Mouse (Mus musculus) left cerebral cortex, adult 2 months (tissue): ENCODE data around the gene Uckl1. TPM values are rescaled to one million over a fixed set of nuclear protein-coding genes. Genes with fewer than 3 reads are reported as not detected.

Experiments used
- DNase-seq, 2 experiments: peaks; one replicate each; pipeline ENCODE4 v3.0.0; 2021 to 2022; ENCODE audit warnings: low spot score in 2 of 2, mixed read lengths in 1 of 2; ENCODE audit errors: extremely low spot score in 1 of 2
- H3K27ac ChIP-seq: fragments of 200-600 bp; 2 replicates; pipeline ENCODE4 v1.8.1; 2022
- H3K4me3 ChIP-seq: fragments of 200-600 bp; 2 replicates; pipeline ENCODE4 v1.8.1; 2022
- CTCF ChIP-seq: fragments of 200-600 bp; IDR thresholded peaks from 2 replicates; pipeline ENCODE4 v1.8.1; 2022; ENCODE audit warnings: antibody characterized with exemption, mild to moderate bottlenecking, moderate library complexity
- intact Hi-C: fragments of 180-260 bp; cut with DNase I; formaldehyde crosslinking; loops from one replicate; pipeline ENCODE4 v1.15.1; 2025
- microRNA-seq, 2 experiments: library from miRNA; unstranded; fragments of <30 nt; microRNA quantifications; one replicate each; pipeline ENCODE4 v1.2.0; 2021
- total RNA-seq, 2 experiments: library from RNA; stranded (reverse); gene quantifications; 2 replicates each; pipeline ENCODE4 v1.2.3; 2021

Gene Uckl1
- total RNA-seq, 2 experiments from 2014 or later: 57.7 to 71.1 TPM

- no peak for TF ChIP-seq CTCF
- H3K4me3 ChIP-seq: no peak overlapping the region
These were observed 55.6 kb downstream of the Uckl1 start for GRCm38 (mm10) chr2:181529076-181529475.

GRCm38 (mm10) chr2:181525526-181525925 is 59.2 kb downstream of the Uckl1 start:
- no peak for DNase-seq
- intact Hi-C loops: no loop called here
- H3K4me3 ChIP-seq: no peak overlapping the region
- TF ChIP-seq CTCF: no peak
- no peak overlapping the region for H3K27ac ChIP-seq

More at GRCm38 (mm10) chr2:181529076-181529475, 55.6 kb downstream of the Uckl1 start:
- no peak overlapping the region for H3K27ac ChIP-seq
- intact Hi-C loops: no loop called here
- DNase-seq: no peak

GRCm38 (mm10) chr2:181522811-181523210 is 61.9 kb downstream of the Uckl1 start:
- peak in 1 of 2 experiments; percentile 14 for DNase-seq
- intact Hi-C loops: no loop called here
- peak; percentile 73 for TF ChIP-seq CTCF
- no peak overlapping the region for H3K27ac ChIP-seq
- no peak overlapping the region for H3K4me3 ChIP-seq

GRCm38 (mm10) chr2:181521491-181521890 is 63.2 kb downstream of the Uckl1 start:
- peak overlapping the region; percentile 90 for H3K4me3 ChIP-seq
- H3K27ac ChIP-seq: no peak overlapping the region
- intact Hi-C loops: loop anchor here (2.0 kb wide), 2 partner anchors 63 to 71 kb away; partner anchors contain the start of genes Zbtb46 and Zfp512b
- DNase-seq: no peak
- no peak for TF ChIP-seq CTCF

GRCm38 (mm10) chr2:181520936-181521227 is 63.8 kb downstream of the Uckl1 start:
- intact Hi-C loops: loop anchor here (1.0 to 2.0 kb wide), 3 partner anchors 60 to 72 kb away; partner anchors contain the start of genes Zbtb46 and Zfp512b
- Histone ChIP-seq H3K4me3 (peak overlapping the region; percentile 90), H3K27ac (peak overlapping the region; percentile 98)
- no peak for TF ChIP-seq CTCF
- DNase-seq: no peak

- no peak; the same call in 1 of the 2 replicates for TF ChIP-seq CTCF
- Histone ChIP-seq H3K27ac (peak within 1 kb of the TSS; percentile 98), H3K4me3 (peak within 1 kb of the TSS; percentile 90)
- DNase-seq: peak; percentile 96 to 97
- intact Hi-C loops: loop anchor here (1.0 to 2.0 kb wide), 3 partner anchors 61 to 72 kb away; partner anchors contain the start of genes Zbtb46 and Zfp512b
These were observed 64.4 kb downstream of the Uckl1 start, which contains the start of gene Dnajc5 for GRCm38 (mm10) chr2:181520118-181520935. TSS of gene Dnajc5 (plus strand) at chr2:181520485.

- DNase-seq: no peak
- no peak for TF ChIP-seq CTCF
- H3K27ac ChIP-seq: peak overlapping the region; percentile 98
- intact Hi-C loops: no loop called here
- H3K4me3 ChIP-seq: peak overlapping the region; percentile 90
These were observed 65.5 kb downstream of the Uckl1 start for GRCm38 (mm10) chr2:181519201-181519600.

Small RNAs within 50 kb of the gene (microRNA-seq; reads per million reads assigned to microRNA genes)
- 0 reads per million in 2 experiments for gene Mir7006

Other genes starting within 250 kb of the Uckl1 start
- 10 to 100 TPM; 80.3 to 80.5 TPM for gene Zgpat, start 220.0 kb downstream of the Uckl1 start, total RNA-seq
- 10 to 100 TPM; 45.2 to 51.2 TPM for gene Arfrp1, start 219.5 kb downstream of the Uckl1 start, total RNA-seq
- gene Lime1, start 204.8 kb downstream of the Uckl1 start, total RNA-seq: 10 to 100 TPM; 43.1 to 45.2 TPM
- gene Zbtb46, start 125.5 kb downstream of the Uckl1 start, total RNA-seq: 10 to 100 TPM; 12.0 to 13.7 TPM
- gene Abhd16b, start 91.7 kb downstream of the Uckl1 start, total RNA-seq: not detected
- 10 to 100 TPM; 73.2 to 76.3 TPM for gene Tpd52l2, start 87.8 kb downstream of the Uckl1 start, total RNA-seq
- 100 to 1,000 TPM; 288 to 300 TPM for gene Dnajc5, start 64.4 kb downstream of the Uckl1 start, total RNA-seq
- 10 to 100 TPM; 54.4 to 57.4 TPM for gene Prpf6, start 7.0 kb upstream of the Uckl1 start, total RNA-seq
- 10 to 100 TPM; 83.1 to 93.8 TPM for gene Zfp512b, start 7.9 kb upstream of the Uckl1 start, total RNA-seq
- gene Samd10, start 14.3 kb upstream of the Uckl1 start, total RNA-seq: 10 to 100 TPM; 21.5 to 22.0 TPM
- 1 to 10 TPM in 1 of 2 experiments, under 1 TPM in 1; 0.48 to 1.3 TPM for gene Gm29797, start 72.1 kb upstream of the Uckl1 start, total RNA-seq
- gene Sox18, start 86.7 kb upstream of the Uckl1 start, total RNA-seq: 10 to 100 TPM; 10.9 to 11.2 TPM
- 10 to 100 TPM; 65.7 to 78.1 TPM for gene Tcea2, start 95.4 kb upstream of the Uckl1 start, total RNA-seq
- 10 to 100 TPM; 30.6 to 33.2 TPM for gene Rgs19, start 109.1 kb upstream of the Uckl1 start, total RNA-seq
- gene Lkaaear1, start 113.5 kb upstream of the Uckl1 start, total RNA-seq: not detected
- 10 to 100 TPM; 48.7 to 53.2 TPM for gene Oprl1, start 130.1 kb upstream of the Uckl1 start, total RNA-seq
- gene Myt1, start 178.4 kb upstream of the Uckl1 start, total RNA-seq: 10 to 100 TPM; 17.9 to 19.6 TPM